Mouse (Mus musculus) myocyte (in vitro differentiated cells): ENCODE results near the gene C1qtnf5.

Experiments used
- E2F4 ChIP-seq: IDR thresholded peaks from one replicate; pipeline ENCODE4 v1.6.1; 2011; ENCODE audit warnings: mild to moderate bottlenecking, control low read depth, moderate library complexity; ENCODE audit not compliant: insufficient read depth
- MAX ChIP-seq: IDR thresholded peaks from one replicate; pipeline ENCODE4 v1.6.1; 2011; ENCODE audit warnings: low read depth, mild to moderate bottlenecking, control low read depth
- MYOD1 ChIP-seq, 3 experiments: IDR thresholded peaks; one replicate each; pipeline ENCODE4 v1.6.1; 2011; ENCODE audit warnings: control low read depth in 2 of 3, low read depth in 2 of 3, mild to moderate bottlenecking in 2 of 3, moderate library complexity in 1 of 3; ENCODE audit not compliant: insufficient read length in 2 of 3, control insufficient read depth in 1 of 3
- MYOG ChIP-seq, 3 experiments: IDR thresholded peaks; one replicate each; pipeline ENCODE4 v1.6.1; 2011; ENCODE audit warnings: control low read depth in 2 of 3, low read depth in 2 of 3, mild to moderate bottlenecking in 2 of 3; ENCODE audit not compliant: insufficient read length in 2 of 3, control insufficient read depth in 1 of 3, insufficient read depth in 1 of 3
- POLR2A ChIP-seq: IDR thresholded peaks from one replicate; pipeline ENCODE4 v1.6.1; 2011; ENCODE audit warnings: low read depth, mild to moderate bottlenecking, control low read depth, moderate library complexity; ENCODE audit not compliant: insufficient read length
- POLR2AphosphoS2 ChIP-seq: IDR thresholded peaks from one replicate; pipeline ENCODE4 v1.6.1; 2011; ENCODE audit warnings: low read depth, control low read depth; ENCODE audit not compliant: insufficient read length
- REST ChIP-seq: IDR thresholded peaks from one replicate; pipeline ENCODE4 v1.6.1; 2011; ENCODE audit warnings: mild to moderate bottlenecking, control low read depth, moderate library complexity; ENCODE audit not compliant: insufficient read depth, insufficient read length
- TCF12 ChIP-seq: IDR thresholded peaks from one replicate; pipeline ENCODE4 v1.6.1; 2011; ENCODE audit warnings: mild to moderate bottlenecking, control low read depth; ENCODE audit not compliant: poor library complexity, insufficient read depth, severe bottlenecking

GRCm38 (mm10) chr9:44134101-44134850 is 27.2 kb downstream of the C1qtnf5 start, which contains the start of gene Mcam:
- peak; percentile 59 for TF ChIP-seq POLR2A
- TF ChIP-seq TCF12, result no peak
- no peak for TF ChIP-seq E2F4
- TF ChIP-seq MYOD1 (IDR thresholded peaks at IDR 0.05; ENCODE audit: control insufficient read depth in 1 of 3, insufficient read length in 2 of 3, low read depth in 2 of 3), result peak in 2 of 3 experiments; percentile 20 to 57
- TF ChIP-seq MAX, result no peak
- peak; percentile 27 for TF ChIP-seq POLR2AphosphoS2
- TF ChIP-seq REST, result no peak
- TF ChIP-seq MYOG (IDR thresholded peaks at IDR 0.05; ENCODE audit: control insufficient read depth in 1 of 3, insufficient read depth in 1 of 3, insufficient read length in 2 of 3, low read depth in 2 of 3), result peak in 1 of 3 experiments; percentile 3
